In genomic region chr10:95855411-95855810, GRCm38 (mm10) we compare ENCODE assay signal across 31 mouse cellular contexts. TPM values are rescaled to one million over a fixed set of nuclear protein-coding genes. Genes with fewer than 3 reads are reported as not detected.
DNase-seq lines count a peak whose midpoint lies in the region; TF ChIP-seq lines count a peak whose summit lies in the region.
"Had no signal": no experiment of that assay in that cellular context is flagged by ENCODE, and none has a peak within 500 bp of the region (broad histone marks: within the 10 kb centered on the region; RNA-seq: fewer than 3 reads in every experiment).

No protein-coding gene starts in this region.

- H3K4me1 ChIP-seq in kidney, adult 2 months (ENCODE audit: control insufficient read depth, insufficient read depth, low read length): peaks cover 3% of the 10 kb centered on the region; the same call in 1 of the 2 replicates
- H3K4me1 ChIP-seq: embryonic facial prominence, embryonic 12.5 days; embryonic facial prominence, embryonic 15.5 days; forebrain, embryonic 12.5 days; heart, embryonic 12.5 days had no signal

- no peak for TF ChIP-seq POLR2A in kidney, adult 2 months (IDR thresholded peaks at IDR 0.05; ENCODE audit: low read depth, low read length)

- H3K36me3 ChIP-seq in kidney, adult 2 months (ENCODE audit: control insufficient read depth, insufficient read depth, low read length): no peaks in the 10 kb centered on the region
- H3K36me3 ChIP-seq: embryonic facial prominence, embryonic 12.5 days; embryonic facial prominence, embryonic 15.5 days; forebrain, embryonic 12.5 days; heart, embryonic 12.5 days; heart, embryonic 15.5 days had no signal

- TF ChIP-seq CTCF in kidney, adult 2 months (conservative IDR thresholded peaks at IDR 0.05; ENCODE audit: insufficient read depth, insufficient read length, low read depth, low read length): no peak

- no peaks in the 10 kb centered on the region for H3K27me3 ChIP-seq in kidney, adult 2 months (replicated peaks; ENCODE audit: control insufficient read depth, insufficient read depth, low read length)
- H3K27me3 ChIP-seq: embryonic facial prominence, embryonic 12.5 days; embryonic facial prominence, embryonic 15.5 days; forebrain, embryonic 12.5 days; heart, embryonic 12.5 days; heart, embryonic 15.5 days had no signal

- H3K27ac ChIP-seq in kidney, adult 2 months (ENCODE audit: insufficient read depth, low read depth, low read length): no peak overlapping the region
- H3K27ac ChIP-seq: embryonic facial prominence, embryonic 12.5 days; embryonic facial prominence, embryonic 15.5 days; forebrain, embryonic 12.5 days; heart, embryonic 15.5 days; hindbrain, embryonic 14.5 days; hindbrain, postnatal 0 days had no signal

- peak; percentile 14 for DNase-seq in kidney, postnatal 10 days
- DNase-seq in kidney, adult 2 months: no peak
- DNase-seq in kidney, postnatal 36 days: peak; percentile 24 to 44
- no peak for DNase-seq in kidney, adult 18-20 months
- DNase-seq in R1 (ENCODE audit: low read depth, low spot score): peak; percentile 28
- DNase-seq in gastrocnemius, adult 8-10 months (ENCODE audit: low spot score in 2 of 2): no peak
- DNase-seq: adrenal gland, adult 2 months; adrenal gland, postnatal 14 days; cerebellum, adult 11 months; cerebellum, adult 2 months; cerebellum, adult 9-11 months; cerebellum, postnatal 25 days; gastrocnemius, postnatal 14 days; heart, adult 18-20 months; heart, postnatal 14 days; heart, postnatal 4 days had no signal

- no peak overlapping the region for H3K4me3 ChIP-seq in kidney, adult 2 months (ENCODE audit: insufficient read depth, low read depth, low read length)
- H3K4me3 ChIP-seq: embryonic facial prominence, embryonic 12.5 days; embryonic facial prominence, embryonic 15.5 days; forebrain, embryonic 12.5 days; heart, embryonic 12.5 days; heart, embryonic 15.5 days had no signal

- 90% methylated on average over 6 of the region's 6 CpGs for WGBS in kidney, adult 2 months

RNA-seq across cellular contexts. Expression of gene Gm33543, which starts 12.7 kb away (rescaled TPM):
- 1.6 and 1.9 TPM in 2 replicates for polyA plus RNA-seq in kidney, adult 2 months (2012; rRNA removed)
- total RNA-seq in gastrocnemius, adult 8-10 months (2022): 1 to 10 TPM in 2 of 4 experiments, under 1 TPM in 2; 0.32 to 2.0 (median 1.4) TPM
- total RNA-seq: adrenal gland, adult 2 months; common myeloid progenitor, adult 5-6 weeks; ES-E14; gastrocnemius, postnatal 4 days; hindbrain, postnatal 0 days had no signal
- polyA plus RNA-seq: adrenal gland, adult 2 months; C2C12; CD4-positive, CD25-positive, alpha-beta regulatory T cell, adult 4 months; cerebellum, adult 2 months; embryonic facial prominence, embryonic 12.5 days; forebrain, embryonic 12.5 days; forebrain, embryonic 16.5 days; heart, embryonic 12.5 days; heart, embryonic 15.5 days; hindbrain, embryonic 11.5 days; hindbrain, embryonic 14.5 days; intestine, embryonic 14.5 days had no signal

Comparison
In these comparisons a context has a peak if more than half of its experiments do, and no peak if none do; other contexts are left out.
1. DNase-seq: peak in kidney, postnatal 10 days (single experiment), kidney, postnatal 36 days (2 of 2) and R1 (single experiment); none in kidney, adult 2 months (single experiment), kidney, adult 18-20 months (single experiment) and gastrocnemius, adult 8-10 months (0 of 2).